Comparison of ENCODE assay signal across 13 mouse cellular contexts in the genomic region with DNA sequence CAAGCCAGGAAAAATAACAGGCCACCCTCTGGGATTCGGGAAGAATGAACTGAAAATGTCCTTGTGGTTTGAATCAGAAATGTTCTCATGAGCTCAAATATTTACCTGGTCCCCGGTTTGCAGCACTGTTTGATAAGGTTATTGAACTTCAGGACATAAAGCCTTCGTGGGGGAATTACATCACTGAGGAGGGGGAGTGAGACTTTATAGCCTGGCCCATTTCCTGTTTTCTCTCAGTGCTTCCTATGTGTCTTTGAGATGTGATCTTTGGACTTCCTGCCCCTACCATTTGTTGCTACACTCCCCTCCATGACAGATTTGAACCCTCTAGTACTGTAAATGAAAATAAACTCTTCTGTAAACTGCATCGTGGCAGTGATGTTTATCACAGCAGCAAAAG. TPM values are rescaled to one million over a fixed set of nuclear protein-coding genes. Genes with fewer than 3 reads are reported as not detected.
"Had no signal": no experiment of that assay in that cellular context is flagged by ENCODE, and none has a peak within 500 bp of the region (broad histone marks: within the 10 kb centered on the region; RNA-seq: fewer than 3 reads in every experiment).

No protein-coding gene starts in this region.

- H3K36me3 ChIP-seq: kidney, embryonic 15.5 days; limb, embryonic 10.5 days; liver, embryonic 12.5 days; lung, embryonic 15.5 days; stomach, embryonic 15.5 days had no signal

- H3K4me2 ChIP-seq: kidney, embryonic 15.5 days; liver, embryonic 12.5 days; lung, embryonic 15.5 days; midbrain, embryonic 13.5 days; neural tube, embryonic 13.5 days; stomach, embryonic 15.5 days had no signal

- ATAC-seq: liver, embryonic 12.5 days; midbrain, embryonic 13.5 days had no signal

- H3K9ac ChIP-seq: kidney, embryonic 15.5 days; liver, embryonic 12.5 days; lung, embryonic 15.5 days; midbrain, embryonic 13.5 days; neural tube, embryonic 13.5 days; stomach, embryonic 15.5 days had no signal

- H3K9me3 ChIP-seq: kidney, embryonic 15.5 days; limb, embryonic 10.5 days; liver, embryonic 12.5 days; lung, embryonic 15.5 days; midbrain, embryonic 13.5 days; neural tube, embryonic 13.5 days; stomach, embryonic 15.5 days had no signal

- DNase-seq: kidney, adult 18-20 months; kidney, postnatal 14 days; retina, postnatal 1 day; thymus, postnatal 36 days had no signal

- H3K27ac ChIP-seq: kidney, embryonic 15.5 days; left cerebral cortex, adult 2 months; limb, embryonic 10.5 days; liver, embryonic 12.5 days; lung, embryonic 15.5 days; midbrain, embryonic 13.5 days; neural tube, embryonic 13.5 days; stomach, embryonic 15.5 days had no signal

- H3K27me3 ChIP-seq: kidney, embryonic 15.5 days; liver, embryonic 12.5 days; lung, embryonic 15.5 days; midbrain, embryonic 13.5 days; neural tube, embryonic 13.5 days; stomach, embryonic 15.5 days had no signal

- H3K4me1 ChIP-seq: kidney, embryonic 15.5 days; limb, embryonic 10.5 days; liver, embryonic 12.5 days; lung, embryonic 15.5 days; midbrain, embryonic 13.5 days; neural tube, embryonic 13.5 days; stomach, embryonic 15.5 days had no signal

- H3K4me3 ChIP-seq: kidney, embryonic 15.5 days; left cerebral cortex, adult 2 months; limb, embryonic 10.5 days; liver, embryonic 12.5 days; lung, embryonic 15.5 days; midbrain, embryonic 13.5 days; neural tube, embryonic 13.5 days; stomach, embryonic 15.5 days had no signal

RNA-seq across cellular contexts. Expression of a gene that starts 29.8 kb away (rescaled TPM):
- total RNA-seq: megakaryocyte-erythroid progenitor cell, adult 5-6 weeks had no signal
